Mouse (Mus musculus) heart, postnatal 36 days (tissue): ENCODE measurements at regions not wholly inside any gene's neighbourhood (a gene's known extent, or its start where the extent isn't known, plus 50 kb on each side); places are given as distances from the start of the nearest gene placed in this dataset.
"Not testable (repeated sequence)": the region's sequence is repeated elsewhere in the genome, so short reads cannot be mapped to it uniquely, and the experiment has no call there.

ENCODE experiments used
- DNase-seq, 2 experiments: peaks; one replicate each; pipeline ENCODE4 v3.0.0; 2021 to 2022
- intact Hi-C: fragments of 180-260 bp; cut with DNase I; formaldehyde crosslinking; loops from one replicate; pipeline ENCODE4 v1.15.1; 2025

GRCm38 (mm10) chr12:22030717-22031116, 613.3 kb upstream of the Ywhaq start:
- peak; percentile 8 to 12 for DNase-seq
- intact Hi-C loops: not testable (repeated sequence)

DNA sequence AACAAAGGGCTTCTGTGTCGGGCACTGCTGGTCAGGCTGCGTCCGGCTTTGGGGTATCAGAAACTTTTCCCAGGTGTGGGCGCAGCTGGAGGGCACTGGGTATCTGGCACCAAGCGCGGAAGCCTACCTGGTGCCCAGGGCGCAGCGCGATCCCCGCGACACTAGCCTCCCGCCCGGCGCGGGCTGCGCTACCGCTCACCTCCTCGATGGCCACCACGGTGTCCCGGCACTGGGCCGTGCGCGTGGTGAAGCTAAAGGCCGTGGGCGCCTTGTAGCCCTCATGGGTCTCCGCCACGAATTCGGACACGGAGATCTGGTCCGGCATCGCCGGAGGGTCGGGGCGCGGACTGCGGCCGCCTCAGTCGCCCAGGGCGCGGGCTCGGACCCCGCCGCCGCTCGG, 612.8 kb upstream of the Ywhaq start:
- intact Hi-C loops, DNase-seq: not testable (repeated sequence)
